Mouse (Mus musculus): ENCODE data around the gene Ptprk.

The Ptprk gene

DNA sequence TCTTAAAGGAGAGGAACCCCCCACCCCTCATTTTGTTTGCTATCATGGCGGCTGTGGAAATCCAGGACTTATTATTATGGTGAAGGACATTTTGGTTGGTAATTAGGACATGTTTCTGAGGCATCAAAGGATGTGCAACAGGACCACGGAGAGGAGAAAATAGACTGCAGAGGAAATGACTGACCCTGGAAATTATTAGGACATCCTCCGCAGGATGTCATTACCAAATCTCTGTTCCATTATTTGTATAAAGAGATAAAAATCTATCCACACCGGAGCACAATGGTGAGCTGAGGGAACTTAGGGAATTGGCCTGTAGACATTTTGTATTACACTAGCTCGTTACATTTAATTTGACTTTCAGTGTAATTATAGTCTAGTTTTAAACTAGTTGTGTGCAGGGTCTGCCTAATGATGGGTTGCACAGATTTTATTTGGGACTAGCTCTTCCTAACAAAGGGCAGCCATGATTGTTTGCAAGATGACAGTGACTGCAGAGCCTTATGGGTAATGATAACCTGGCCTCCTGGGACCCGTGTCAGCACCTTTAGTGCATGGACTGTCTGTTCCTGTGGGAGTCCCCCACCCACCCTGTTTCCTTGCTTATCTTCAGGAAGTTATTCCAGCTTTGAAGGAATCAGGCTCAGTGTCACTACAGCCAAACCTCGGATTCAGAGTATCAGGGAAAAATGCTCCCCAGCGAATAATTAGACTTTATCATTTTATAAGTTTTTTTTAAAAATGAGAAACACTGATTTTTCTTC lies 38.4 kb downstream of the Ptprk start:
- no peak for DNase-seq (ENCODE audit: low spot score in 2 of 2)

DNA sequence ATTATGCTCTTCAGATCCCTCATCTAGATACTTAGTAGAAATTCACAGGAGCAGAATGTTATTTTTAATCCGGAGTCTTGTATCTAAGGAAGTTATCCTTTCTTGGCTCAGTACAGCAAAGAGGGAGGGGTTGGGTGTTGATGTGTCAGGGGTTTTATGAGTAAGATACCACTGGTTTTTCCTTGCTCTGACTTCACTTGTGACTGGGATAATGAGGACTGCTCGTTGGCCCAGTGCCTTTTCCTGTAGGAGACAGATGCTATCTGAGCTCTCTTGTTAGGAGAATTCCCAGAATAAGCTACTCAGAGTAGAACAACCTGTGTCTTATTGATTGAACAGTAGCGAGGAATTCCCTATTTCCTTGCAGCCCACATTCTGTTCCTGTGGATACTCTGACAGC lies 39.3 kb downstream of the Ptprk start:
- DNase-seq (ENCODE audit: low spot score in 2 of 2): peak; percentile 67 to 76

DNA sequence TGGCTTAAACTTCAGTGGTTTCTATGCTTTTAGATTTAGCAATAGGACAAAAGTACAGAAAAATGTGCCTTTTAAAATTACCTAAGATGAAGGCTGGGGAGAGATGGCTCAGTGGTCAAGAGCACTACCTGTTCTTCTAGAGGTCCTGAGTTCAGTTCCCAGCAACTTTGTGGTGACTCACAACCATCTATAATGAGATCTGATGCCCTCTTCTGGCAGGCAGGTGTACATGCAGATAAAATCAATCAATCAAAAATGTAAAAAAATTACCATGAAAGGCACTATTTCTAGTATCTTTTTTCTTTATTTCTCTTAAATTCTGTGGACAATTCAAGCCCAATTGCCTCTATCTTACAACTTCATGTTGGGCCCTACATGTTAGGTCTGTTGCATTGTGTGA lies 42.4 kb downstream of the Ptprk start:
- DNase-seq (ENCODE audit: low spot score in 2 of 2): no peak

DNA sequence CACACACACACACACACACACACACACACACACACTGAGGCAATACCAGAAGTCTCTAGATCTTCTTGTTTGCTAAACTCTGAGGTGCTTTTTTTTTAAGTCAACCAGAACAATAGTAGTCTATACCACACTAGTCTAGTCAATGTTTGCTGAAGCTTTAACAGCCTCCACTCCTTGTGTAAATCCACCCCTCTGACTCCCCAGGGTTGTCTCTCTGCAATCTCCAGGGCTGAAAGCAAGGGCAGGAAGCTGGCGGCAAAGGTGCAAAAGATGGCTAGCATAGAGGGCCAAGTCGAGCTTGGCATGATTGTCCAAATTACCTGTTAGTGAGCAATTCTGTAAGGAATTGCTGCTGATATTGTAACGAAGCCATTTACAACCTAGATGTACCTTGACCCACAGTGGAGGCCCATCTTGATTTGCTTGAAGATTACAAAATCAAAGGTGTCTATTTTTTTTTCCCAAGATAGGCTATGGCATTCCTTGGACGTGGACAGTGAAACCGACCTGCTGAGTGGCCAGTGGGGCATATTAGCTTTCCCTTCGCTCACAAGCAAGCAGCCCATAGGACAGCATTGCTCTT lies 44.3 kb downstream of the Ptprk start:
- DNase-seq (ENCODE audit: low spot score in 2 of 2): no peak

DNA sequence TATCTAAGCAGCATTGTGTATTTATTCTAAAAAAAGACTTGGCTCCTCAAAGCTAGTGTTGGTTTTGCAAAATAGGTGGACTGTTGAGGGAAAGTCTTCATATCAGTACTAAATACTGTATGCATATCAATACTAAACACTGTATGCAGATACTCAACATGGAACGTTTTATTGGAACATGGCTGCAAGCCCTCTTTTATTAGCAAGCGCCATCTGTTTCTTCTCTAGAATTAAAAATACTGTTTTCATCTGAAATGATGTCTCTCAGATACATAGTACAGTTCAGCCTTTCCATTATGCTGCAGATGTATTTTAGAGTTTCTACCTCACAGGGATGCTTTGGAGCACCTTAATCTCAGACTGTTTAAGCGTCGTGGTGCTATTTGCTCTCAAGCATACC lies 49.3 kb downstream of the Ptprk start:
- DNase-seq (ENCODE audit: low spot score in 2 of 2): no peak

DNA sequence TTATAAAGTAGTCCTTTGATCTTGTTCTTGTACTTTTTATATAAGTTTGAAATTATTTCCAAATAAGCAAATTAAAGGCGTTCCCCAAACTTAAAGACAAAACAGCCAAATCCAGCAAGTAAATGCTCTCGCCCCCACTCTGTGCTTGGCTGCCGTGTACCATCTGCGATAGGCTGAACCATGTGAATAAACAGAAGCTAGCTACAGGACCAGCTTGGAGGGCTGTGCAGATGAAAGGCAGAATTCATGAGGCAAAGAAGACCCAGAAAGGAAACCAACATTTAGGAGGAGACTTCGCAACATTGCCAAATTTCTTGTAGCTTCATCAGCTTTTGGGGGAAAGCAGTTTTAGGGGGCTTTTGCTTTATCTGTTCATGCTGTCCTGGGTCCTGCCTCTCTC lies 53.4 kb downstream of the Ptprk start:
- peak; percentile 52 to 55 for DNase-seq (ENCODE audit: low spot score in 2 of 2)

DNA sequence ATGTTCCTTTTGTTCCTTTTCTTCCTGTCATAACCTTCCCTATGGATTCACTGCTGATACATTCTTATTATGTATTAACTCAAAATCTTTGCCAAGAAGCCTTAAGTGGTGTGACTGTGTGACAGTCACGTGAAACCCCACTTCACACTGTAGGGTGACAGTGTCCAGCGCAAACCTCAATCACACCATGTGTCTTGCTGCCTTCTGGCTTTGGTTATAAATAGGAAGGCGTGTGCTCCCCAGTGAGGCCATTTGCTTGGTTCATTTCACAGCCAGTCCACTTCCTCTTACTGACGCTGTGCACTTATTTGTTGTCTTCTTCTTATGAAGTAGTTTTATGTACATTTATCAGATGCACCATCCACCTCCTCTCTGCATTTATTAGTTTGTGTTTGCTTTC lies 53.8 kb downstream of the Ptprk start:
- DNase-seq (ENCODE audit: low spot score in 2 of 2): no peak

DNA sequence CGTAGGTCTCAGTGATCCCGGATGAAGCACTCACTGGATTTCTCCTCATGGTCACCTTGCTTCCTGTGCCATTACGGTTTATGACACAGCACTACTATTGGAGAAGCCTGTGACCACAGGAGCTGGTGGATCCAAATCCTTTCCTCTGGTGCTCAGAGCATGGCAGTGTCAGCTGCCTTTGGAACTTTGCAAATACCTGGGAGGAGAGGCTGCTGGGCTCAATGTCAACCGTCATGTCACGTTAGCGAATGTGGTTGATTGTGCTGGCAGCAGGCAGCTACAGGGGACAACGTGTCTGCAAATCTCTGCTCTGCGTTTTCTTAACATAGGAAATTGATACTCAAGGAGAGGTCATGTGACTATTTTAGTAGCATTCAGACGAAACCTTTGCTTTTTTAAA lies 55.8 kb downstream of the Ptprk start:
- DNase-seq (ENCODE audit: low spot score in 2 of 2): no peak

DNA sequence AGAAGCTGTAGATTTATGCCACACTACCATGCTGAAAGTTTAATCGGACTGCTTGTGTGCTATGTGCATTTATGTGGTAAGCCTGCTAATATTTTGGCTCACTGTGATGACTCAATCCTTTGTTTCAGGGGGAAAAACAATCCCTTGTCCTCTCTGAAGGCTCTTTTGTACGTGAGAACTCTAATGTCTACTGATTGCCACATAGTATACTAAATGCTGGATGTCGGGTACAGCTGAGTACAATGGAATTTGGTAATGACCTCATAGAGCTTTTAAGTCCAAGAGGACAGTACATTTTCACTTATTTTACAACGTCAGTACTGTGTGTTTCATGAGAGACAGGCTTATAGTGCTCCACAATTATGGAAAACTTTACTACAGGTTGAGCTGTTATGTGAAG lies 59.1 kb downstream of the Ptprk start:
- no peak for DNase-seq (ENCODE audit: low spot score in 2 of 2)

DNA sequence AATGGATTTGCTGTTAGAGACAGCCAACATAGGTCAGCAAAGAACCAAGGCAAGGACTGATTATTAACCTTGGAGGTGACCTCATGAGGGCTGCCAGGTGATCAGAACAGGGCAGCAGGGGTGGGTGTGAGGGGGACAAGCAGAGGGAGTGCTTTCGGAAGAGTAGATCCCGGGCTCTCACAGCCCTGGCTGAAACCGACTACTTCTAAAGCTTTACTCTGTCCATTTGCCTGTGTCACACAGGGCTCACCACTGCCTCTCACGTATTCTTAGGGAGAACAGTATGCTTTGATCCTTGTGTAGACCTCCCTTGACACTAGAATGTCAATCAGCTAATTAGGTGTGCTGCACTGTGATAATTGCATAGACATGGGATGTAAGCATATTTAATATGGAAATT lies 63.8 kb downstream of the Ptprk start:
- no peak for DNase-seq (ENCODE audit: low spot score in 2 of 2)

DNA sequence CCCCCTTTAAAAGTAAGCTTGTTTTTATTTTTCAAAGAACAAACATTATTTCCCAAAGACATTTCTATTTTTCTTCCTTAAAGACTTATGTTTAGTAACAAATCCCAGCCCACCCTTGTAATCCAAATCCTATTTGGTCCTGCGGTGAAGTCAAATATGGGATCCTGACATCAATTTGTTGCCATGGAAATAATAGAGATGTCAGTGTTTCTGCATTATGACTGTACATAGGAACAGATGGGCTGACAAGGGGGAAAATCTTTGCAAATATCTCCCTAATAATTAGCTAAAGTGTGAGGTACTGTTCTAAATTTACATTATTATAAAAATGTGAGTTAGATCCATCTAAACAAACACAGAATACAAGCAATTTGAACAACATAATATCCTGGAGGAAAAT lies 69.8 kb downstream of the Ptprk start:
- no peak for DNase-seq (ENCODE audit: low spot score in 2 of 2)

DNA sequence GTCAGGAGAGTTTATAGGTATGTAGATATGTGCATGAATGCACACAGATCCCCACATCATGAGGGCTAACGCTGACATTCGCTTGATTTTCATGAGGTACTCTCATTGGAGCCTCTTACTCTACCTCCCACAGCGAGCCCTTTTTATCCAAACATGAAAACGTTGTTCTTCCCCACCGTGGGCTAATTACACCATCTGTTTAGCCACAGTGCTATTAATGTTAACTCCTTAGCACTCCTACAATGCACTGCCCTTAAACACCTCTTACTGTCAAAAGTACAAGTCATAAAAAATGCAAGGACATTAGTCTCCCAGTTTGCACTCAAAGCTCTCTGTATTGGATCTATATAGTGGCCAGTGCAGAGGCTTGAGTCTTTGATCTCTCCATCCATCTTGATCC lies 70.7 kb downstream of the Ptprk start:
- DNase-seq (ENCODE audit: low spot score in 2 of 2): peak in 1 of 2 experiments; percentile 19

DNA sequence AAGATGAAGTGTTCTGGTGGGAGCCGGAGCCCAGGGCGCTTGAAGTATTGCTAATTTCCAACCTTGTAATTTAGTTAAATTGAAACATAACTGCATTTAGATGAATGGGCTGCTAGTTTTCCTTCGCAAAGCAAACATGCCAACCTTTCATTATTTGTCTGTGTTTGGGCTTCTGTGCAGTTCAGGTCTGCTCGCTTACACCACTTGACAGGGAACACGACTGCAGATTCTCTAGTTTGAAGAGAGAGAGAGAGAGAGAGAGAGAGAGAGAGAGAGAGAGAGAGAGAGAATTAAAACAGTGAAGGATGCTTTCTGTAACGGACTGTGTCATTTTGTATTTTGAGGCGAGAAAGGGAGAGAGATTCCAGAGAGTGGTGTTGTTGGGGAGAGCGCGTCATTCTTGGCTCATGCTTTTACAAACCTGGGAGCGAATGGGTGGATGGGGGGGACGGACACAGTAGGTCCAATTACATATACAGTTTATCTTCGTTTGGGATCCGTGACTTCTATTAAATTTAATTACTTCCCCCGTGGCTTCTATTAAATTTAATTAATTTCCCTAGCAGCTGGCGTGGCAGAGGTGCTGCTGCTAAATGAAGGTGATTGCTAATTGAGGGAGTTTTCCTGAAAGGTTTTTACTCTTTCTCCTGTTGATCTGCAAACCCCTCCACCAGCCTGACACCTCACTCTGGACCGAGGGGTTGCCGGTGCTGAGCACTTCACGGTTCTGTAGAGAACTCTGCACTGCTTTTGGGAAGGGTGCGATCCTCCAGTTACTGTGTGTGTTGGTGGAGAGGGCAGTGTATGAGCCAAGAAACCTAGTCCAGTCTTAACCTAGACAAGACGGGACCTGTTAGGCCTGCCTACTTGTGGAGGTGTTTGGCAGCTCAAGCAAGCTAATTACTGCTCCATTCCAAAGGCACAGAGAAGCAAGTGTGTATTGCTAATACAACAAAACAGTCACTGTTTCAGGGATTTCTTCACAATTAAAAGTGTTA lies 81.4 kb downstream of the Ptprk start:
- peak; percentile 10 to 22 for DNase-seq (ENCODE audit: low spot score in 2 of 2)

DNA sequence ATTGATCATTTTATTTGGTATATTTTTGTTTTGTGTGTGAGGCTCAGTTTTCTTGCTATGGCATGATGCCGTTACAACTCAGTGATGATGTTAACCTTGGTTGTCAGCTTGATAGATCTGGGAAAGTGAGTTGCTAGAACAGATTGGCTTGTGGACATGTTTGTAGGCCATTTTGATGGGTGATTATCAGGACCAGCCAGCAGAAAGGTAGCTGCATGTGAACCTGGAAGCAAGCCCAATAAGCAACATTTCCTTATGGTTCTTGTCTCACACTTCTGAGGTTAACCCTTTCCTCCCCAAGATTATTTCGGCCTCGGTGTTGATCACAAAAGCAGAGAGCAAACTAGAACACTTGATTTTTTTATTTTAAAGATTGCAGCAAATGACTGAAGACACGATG lies 85.1 kb downstream of the Ptprk start:
- DNase-seq (ENCODE audit: low spot score in 2 of 2): no peak

DNA sequence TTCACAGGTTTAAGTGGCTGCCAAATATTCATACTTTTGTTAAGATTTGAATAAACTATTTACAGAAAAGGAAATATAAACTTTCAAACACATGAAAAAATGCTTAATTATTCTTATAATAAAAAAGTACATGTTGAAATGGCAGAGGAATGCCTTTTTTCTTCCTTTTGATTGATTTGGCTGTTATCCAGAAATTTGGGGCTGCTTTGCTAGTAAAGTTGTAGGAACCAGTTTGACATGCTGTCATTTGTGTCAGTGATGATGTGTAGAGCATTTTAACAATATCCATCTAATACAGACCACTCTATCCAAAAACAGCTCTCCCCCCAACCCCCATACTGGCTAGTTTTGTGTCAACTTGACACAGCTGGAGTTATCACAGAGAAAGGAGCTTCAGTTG lies 86.7 kb downstream of the Ptprk start:
- no peak for DNase-seq (ENCODE audit: low spot score in 2 of 2)

DNA sequence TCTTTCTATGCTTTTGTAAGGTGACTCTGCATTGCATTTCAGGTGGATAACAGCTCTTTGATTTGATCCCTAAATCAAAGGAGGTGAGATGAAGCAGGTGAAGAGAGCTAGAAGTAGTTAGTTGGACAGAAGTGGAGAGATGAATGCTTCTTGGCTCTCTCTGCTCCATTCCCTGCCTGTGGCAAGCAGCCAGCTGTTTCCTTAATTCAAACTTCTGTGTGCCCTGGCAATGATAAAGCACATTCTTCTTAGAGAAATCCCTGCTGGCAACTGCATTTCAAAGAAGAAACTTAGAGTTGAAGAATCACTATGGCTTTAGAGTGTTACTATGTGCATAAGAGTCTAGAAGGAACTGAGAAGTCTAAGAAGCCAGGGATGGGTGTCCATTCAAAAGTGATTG lies 89.6 kb downstream of the Ptprk start:
- no peak for DNase-seq (ENCODE audit: low spot score in 2 of 2)

DNA sequence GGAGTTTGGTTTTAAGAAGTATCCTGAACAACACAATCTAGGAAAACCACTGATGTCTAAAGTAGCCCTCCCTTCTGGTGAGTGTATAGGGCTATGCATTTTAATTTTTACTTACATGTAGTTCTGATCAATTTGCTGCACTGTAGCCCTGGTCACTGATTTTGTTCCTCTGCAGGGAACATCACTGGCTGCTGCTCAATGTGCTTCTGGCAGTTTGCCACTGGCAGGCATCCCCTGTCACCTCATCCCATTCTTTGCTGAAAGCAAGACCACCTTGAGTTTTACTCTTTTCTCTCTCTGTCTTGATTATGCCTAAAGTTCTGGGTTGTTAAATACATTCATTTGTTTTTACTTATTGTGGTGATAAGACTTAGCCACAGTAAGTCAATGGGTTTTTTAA lies 90.1 kb downstream of the Ptprk start:
- DNase-seq (ENCODE audit: low spot score in 2 of 2): no peak

DNA sequence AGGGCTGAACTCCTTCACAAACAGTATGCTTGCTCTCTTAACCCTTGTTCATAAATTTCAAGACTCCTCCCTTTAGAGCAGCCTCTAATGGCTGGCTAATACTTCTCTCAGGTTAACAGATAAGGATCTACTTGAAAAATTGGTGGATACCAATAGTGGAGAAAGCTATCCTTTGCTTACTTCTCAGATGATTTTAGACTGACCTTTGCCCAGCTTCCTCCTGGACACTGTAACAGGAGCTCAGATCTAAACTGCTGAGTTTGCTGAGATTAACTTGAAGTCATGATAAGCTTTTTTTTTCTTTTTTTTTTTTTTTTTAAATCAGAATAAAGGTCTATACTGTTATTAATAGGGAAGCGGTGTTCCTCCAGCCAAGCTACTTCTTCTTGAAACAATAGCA lies 92.0 kb downstream of the Ptprk start:
- DNase-seq (ENCODE audit: low spot score in 2 of 2): no peak

DNA sequence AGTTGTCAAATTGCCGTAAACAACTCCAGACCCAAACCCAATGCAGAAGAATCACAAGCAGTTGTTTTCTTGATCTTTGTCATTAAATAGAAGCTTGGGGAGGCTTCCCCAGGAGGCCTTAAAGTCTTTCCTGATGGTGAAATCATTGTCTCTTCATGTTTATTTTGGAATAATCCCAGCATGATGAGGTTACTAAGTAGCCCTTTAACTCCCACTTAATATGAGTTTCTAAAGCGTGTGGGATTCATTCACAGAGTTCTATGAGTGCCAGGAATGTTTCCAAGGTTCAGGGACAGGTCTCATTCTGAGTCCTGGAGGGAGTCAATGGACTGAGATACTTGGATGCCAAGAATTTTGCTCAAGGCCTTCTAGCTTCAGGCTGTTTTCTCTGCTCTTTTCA lies 92.5 kb downstream of the Ptprk start:
- DNase-seq (ENCODE audit: low spot score in 2 of 2): no peak

DNA sequence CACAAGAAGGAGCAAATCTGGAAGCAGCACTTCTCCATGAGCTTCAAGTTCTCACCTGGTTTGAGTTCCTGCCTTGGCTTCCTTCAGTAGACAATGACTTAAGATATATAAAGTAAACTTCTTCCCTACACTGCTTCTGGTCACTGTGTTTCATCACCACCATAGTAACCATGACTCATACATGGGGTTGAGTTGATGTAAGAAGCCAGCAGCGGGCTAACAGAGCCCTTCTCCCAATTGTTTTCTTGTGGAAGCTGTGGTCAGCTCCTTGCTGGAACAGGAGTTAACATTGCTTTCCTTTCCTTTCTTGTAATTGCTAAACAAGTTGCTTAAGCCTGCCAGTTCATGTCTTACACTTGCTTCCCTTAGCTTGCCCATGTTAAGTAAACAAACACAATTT lies 96.6 kb downstream of the Ptprk start:
- DNase-seq (ENCODE audit: low spot score in 2 of 2): no peak

DNA sequence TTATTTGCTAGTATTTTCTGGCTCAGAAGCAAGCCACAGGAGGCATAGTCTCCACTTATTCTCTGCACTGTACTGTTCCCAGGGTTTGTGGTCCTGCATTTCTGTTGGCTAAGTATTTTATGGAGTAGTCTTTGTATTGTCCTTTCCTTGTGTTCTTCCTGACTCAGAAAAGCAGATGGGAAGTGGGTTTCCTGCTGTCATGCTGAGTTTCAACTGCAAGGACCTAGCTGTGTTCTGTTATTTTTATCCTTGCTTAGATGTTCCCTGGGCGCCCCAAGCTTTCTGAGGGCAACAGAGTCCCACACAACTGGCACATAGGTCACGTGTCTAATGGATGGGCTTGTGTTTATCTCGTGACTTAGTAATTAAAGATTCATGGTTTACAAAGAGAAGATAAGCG lies 104.3 kb downstream of the Ptprk start:
- peak; percentile 38 to 40 for DNase-seq (ENCODE audit: low spot score in 2 of 2)

DNA sequence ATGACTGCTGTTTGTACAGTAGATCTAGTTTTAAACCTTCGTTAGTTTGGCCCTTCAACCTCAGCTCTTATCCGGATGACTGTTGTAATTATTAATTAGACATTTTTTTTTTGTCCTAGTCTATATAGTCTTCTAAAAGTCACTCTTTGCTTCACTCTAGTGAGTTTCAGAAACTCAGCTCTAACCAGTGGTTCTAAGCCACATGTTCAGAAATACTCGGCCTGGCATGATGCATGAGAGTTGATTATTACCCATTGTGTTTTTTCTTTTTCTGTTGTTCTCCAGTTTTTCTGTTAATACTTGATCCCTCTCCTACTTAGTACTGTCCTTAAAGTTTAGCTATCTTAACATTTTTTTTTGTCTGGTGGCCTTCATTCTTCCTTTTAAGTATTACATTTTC lies 107.5 kb downstream of the Ptprk start:
- no peak for DNase-seq (ENCODE audit: low spot score in 2 of 2)

DNA sequence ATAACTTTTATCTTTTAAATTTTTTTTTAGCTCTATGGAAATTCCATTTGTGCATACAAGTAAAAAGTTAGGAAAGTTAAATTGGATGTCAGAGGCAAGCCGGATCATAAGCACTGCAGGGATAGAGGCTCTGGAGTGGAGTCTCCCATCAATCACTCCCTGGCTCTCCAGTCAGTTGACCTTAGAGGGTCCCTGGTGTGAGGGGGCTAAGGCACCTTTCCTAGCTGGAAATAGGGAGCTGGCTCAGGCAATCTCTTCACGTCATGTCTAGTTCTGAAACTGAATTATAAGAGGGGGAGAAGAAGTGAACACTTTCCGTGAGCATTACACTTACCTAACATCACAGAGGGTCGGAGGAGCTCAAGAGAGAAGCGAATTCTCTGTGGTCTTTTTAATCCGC lies 110.1 kb downstream of the Ptprk start:
- no peak for DNase-seq (ENCODE audit: low spot score in 2 of 2)
